Mouse (Mus musculus) hindbrain, embryonic 16.5 days (tissue): ENCODE results near the gene Neurog3. TPM values are rescaled to one million over a fixed set of nuclear protein-coding genes. Genes with fewer than 3 reads are reported as not detected.
A peak's percentile ranks its signal among the peaks of the same experiment; 100 is the strongest.

ENCODE experiments used
- ATAC-seq: fragments of 200-750 bp; cut with Nextera tagmentation; 2 replicates; pipeline ENCODE4 v1.8.0; 2017; ENCODE audit warnings: moderate TSS enrichment, moderate library complexity
- H3K27ac ChIP-seq: fragments of 300-500 bp; sonication (generic); 2 replicates; pipeline ENCODE4 v1.5.1; 2014; ENCODE audit warnings: low read depth, mild to moderate bottlenecking, control low read depth, low read length, moderate library complexity
- H3K27me3 ChIP-seq: fragments of 300-500 bp; sonication (generic); replicated peaks from 2 replicates; pipeline ENCODE4 v1.6.1; 2014; ENCODE audit warnings: low read length; ENCODE audit not compliant: control insufficient read depth, insufficient read depth
- H3K36me3 ChIP-seq: fragments of 300-500 bp; sonication (generic); 2 replicates; pipeline ENCODE4 v1.6.1; 2014; ENCODE audit warnings: mild to moderate bottlenecking, low read length, moderate library complexity, mixed read lengths; ENCODE audit not compliant: control insufficient read depth, insufficient read depth
- H3K4me1 ChIP-seq: fragments of 300-500 bp; sonication (generic); 2 replicates; pipeline ENCODE4 v1.6.1; 2014; ENCODE audit warnings: low read depth, low read length; ENCODE audit not compliant: control insufficient read depth, insufficient read depth
- H3K4me2 ChIP-seq: fragments of 300-500 bp; sonication (generic); 2 replicates; pipeline ENCODE4 v1.6.1; 2014; ENCODE audit warnings: mild to moderate bottlenecking, low read length, control low read depth, moderate library complexity
- H3K4me3 ChIP-seq: fragments of 300-500 bp; sonication (generic); 2 replicates; pipeline ENCODE4 v1.5.1; 2014; ENCODE audit warnings: mild to moderate bottlenecking, low read length, control low read depth, moderate library complexity
- H3K9ac ChIP-seq: fragments of 300-500 bp; sonication (generic); 2 replicates; pipeline ENCODE4 v1.6.1; 2014; ENCODE audit warnings: low read depth, mild to moderate bottlenecking, control low read depth, low read length, moderate library complexity
- H3K9me3 ChIP-seq: fragments of 300-500 bp; sonication (generic); 2 replicates; pipeline ENCODE4 v1.6.1; 2014; ENCODE audit warnings: mild to moderate bottlenecking, low read length, moderate library complexity; ENCODE audit not compliant: control insufficient read depth
- WGBS: fragments of 180-500 bp; shearing (Covaris S2); extraction: QIAGEN DNeasy Blood & Tissue Kit; methylation state at CpG from one replicate; pipeline ENCODE4 v1.1.7; 2014; 5-methylcytosine and 5-hydroxymethylcytosine counted together
- polyA plus RNA-seq: library from polyadenylated mRNA; unstranded; fragments of >200 nt; fragmentation: Nextera tagmentation; extraction: Ambion mirVana; gene quantifications from 2 replicates; pipeline ENCODE4 v1.2.1, GENCODE M21; 2015

Neurog3 gene
- polyA plus RNA-seq, 1 experiment from 2014 or later = not detected

DNA sequence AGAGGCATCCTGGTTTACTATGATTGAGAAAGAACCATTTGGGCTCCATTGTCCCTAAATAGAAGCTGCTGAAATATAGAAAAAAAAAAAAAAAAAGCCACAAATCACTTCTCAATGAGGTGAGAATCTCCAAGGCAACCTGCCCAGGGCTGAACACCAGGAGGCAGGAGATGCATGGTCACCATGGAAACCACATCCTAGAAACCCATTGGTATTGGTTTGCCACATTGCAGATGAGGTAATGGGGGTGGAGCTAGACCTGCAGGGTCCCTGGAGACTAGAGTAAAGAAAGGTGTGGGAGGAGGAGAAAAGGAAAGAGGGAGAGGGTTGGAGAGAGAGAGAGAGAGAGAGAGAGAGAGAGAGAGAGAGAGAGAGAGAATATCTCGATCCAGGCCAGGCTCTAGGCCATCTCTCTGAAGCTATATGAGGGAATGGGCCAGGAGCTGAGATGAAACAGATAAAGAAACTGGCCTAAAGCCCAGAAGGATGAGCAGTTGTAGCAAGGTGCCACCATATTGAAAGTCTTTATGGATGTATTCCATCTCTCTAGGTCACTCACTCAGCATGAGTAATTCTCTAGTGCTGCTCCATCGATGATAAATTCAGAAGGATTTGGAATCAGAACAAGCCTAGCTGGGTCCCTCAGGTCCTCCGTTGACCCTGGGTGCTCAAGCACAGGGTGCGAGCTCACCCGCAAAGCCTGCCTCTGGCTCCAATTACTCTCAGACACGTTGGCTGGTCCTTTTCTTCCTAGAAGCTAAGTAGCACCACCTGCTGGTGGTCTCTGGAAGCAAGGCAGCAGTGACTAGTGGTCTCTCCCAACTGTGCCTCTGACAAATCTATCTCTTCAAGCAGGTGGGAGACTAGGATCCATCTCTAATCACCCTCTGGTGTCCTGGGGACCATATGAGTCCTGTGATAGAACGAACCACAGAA is 31.1 kb upstream of the Neurog3 start:
- H3K9ac ChIP-seq = no peak overlapping the region
- H3K4me3 ChIP-seq = no peak overlapping the region
- 4% methylated on average over 7 of the region's 7 CpGs for WGBS
- H3K4me1 ChIP-seq = peaks cover 24% of the 10 kb centered on the region
- H3K27ac ChIP-seq = peak overlapping the region; percentile 93
- H3K36me3 ChIP-seq = no peaks in the 10 kb centered on the region
- peaks cover 3% of the 10 kb centered on the region; the same call in 1 of the 2 replicates for H3K27me3 ChIP-seq
- ATAC-seq = peak; percentile 85
- no peaks in the 10 kb centered on the region for H3K9me3 ChIP-seq
- peak overlapping the region; percentile 31; the same call in 1 of the 2 replicates for H3K4me2 ChIP-seq

DNA sequence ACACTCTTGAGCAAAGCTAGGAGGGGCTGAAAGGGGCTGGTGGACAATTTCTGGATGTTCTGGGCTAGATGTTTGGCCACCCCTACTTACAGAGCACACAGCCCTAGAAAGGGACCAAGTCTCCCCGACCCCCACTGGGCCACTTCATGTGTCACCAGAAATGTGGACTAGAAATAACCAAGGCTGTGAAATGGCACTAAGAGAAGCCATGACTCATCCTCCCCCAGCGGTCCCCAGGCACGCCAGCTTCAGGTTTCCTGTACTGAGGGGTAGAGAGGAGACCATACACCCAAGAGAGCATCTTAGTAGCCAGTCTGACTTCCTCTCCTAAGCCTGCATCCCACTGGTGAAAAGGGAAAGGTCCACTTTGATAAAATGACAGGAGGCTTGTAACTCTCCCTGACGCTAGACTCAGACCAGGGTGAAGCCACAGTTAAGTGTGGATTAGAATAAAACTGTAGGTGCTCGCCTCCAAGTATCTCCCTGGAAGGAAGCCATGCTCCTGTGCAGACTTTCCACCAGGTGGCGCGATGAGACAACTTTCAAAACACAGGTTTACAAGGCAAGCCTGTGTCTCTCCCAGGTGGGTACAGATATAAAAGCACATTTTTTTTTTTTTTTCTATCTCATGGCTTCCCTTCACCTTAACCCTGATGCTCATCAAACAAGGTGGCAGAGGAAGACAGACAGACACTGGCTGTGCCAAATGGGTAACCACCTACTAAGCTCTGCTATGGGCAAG is 27.9 kb upstream of the Neurog3 start:
- Histone ChIP-seq H3K9ac (no peak overlapping the region), H3K4me2 (no peak overlapping the region), H3K36me3 (no peaks in the 10 kb centered on the region), H3K27me3 (peaks cover 3% of the 10 kb centered on the region; the same call in 1 of the 2 replicates), H3K9me3 (no peaks in the 10 kb centered on the region), H3K4me3 (no peak overlapping the region), H3K27ac (no peak overlapping the region), H3K4me1 (peaks cover 28% of the 10 kb centered on the region)
- no peak for ATAC-seq
- WGBS = 27% methylated on average over 7 of the region's 7 CpGs

DNA sequence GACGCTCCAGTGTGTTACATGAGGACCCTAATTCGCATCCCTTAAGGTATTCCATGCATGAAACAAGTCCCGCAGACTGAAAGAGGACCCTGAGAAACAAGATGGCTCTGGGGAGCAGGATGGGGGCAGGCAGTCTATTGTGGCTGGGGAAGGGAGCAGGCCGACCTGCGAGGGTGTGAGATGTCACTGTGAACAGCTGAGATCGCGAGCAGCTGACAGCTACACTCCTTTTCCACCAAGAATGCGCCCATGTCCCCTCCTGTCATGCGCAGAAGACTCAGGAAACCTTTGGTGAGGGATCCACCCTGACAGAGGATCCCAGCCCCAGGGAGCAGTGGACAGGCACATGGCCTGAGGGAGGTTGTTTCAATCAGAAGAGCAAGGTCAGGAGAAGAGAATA is 25.8 kb upstream of the Neurog3 start:
- WGBS = 60% methylated on average over 9 of the region's 9 CpGs
- Histone ChIP-seq H3K9me3 (no peaks in the 10 kb centered on the region), H3K9ac (0 out of 2 replicates have a peak overlapping the region, but pooled peaks have one; percentile 3)

DNA sequence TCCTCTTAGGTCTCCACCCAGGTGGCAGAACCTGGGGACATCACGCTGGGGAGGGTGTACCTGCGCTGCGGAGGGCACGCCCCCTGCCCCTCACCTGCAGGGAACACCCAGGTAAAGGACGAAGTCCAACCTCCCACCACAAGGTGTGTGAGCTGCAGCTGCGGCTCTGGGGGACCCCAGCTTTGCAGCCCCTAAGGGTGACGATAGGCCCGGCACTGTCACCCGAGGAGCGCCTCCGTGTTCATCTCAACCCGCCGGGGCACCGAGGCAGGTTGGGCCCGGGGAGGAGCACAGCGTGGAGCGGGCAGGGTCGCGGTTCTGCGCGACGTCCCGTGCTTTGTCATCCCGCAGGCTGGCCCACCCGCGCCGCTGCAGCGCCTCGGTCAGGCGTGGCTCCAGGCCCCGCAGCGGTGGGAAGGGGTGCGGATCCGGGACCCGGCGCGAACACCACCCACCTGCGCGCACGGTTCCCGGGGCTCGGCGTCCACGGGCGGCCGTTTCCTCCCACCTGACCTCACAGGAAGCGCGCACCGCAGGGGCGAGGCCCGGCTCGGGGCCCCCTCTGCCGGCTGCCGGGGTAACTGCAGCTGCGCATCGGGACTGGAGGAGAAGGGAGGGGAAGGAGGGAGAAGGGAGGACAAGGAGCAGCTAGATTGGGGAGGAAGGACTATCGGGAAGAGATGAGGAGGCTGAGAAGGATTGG is 22.2 kb upstream of the Neurog3 start:
- H3K9ac ChIP-seq = peak overlapping the region; percentile 96
- H3K4me2 ChIP-seq = peak overlapping the region; percentile 87
- no peaks in the 10 kb centered on the region for H3K9me3 ChIP-seq
- H3K27ac ChIP-seq = peak overlapping the region; percentile 25; the same call in 1 of the 2 replicates
- H3K4me3 ChIP-seq = peak overlapping the region; percentile 75
- WGBS = under 1% methylated on average over 44 of the region's 57 CpGs
- H3K4me1 ChIP-seq = peaks cover 16% of the 10 kb centered on the region
- H3K27me3 ChIP-seq = no peaks in the 10 kb centered on the region
- H3K36me3 ChIP-seq = no peaks in the 10 kb centered on the region
- ATAC-seq = peak; percentile 84

More for the DNA sequence above, 25.8 kb upstream of the Neurog3 start:
- H3K27me3 ChIP-seq = peaks cover 3% of the 10 kb centered on the region; the same call in 1 of the 2 replicates
- no peak overlapping the region for H3K4me2 ChIP-seq
- H3K4me3 ChIP-seq = no peak overlapping the region
- H3K36me3 ChIP-seq = no peaks in the 10 kb centered on the region
- H3K27ac ChIP-seq = no peak overlapping the region
- ATAC-seq = no peak
- peaks cover 16% of the 10 kb centered on the region for H3K4me1 ChIP-seq

DNA sequence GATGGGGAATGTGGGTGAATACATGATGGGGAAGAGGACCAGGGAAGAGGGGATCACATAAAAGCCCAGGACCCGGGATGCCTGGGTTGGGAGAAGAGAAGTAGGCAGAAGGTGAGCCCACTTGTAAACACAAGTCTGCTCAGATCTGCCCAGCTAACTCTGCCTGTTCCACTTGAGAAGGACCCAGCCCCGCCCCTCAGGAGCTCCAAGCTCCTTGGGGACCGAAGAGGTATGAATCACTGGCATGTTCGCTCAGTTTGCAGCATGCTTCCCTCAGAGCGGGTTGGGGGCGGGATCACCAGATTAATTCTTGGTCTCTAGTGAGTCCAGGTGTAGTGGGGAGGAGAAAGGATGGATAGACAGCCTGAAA is 21.7 kb upstream of the Neurog3 start:
- no peaks in the 10 kb centered on the region for H3K9me3 ChIP-seq
- peak; percentile 29 for ATAC-seq
- peak overlapping the region; percentile 75 for H3K4me3 ChIP-seq
- H3K4me2 ChIP-seq = peak overlapping the region; percentile 87
- peaks cover 16% of the 10 kb centered on the region for H3K4me1 ChIP-seq
- WGBS = 38% methylated on average over 6 of the region's 6 CpGs
- H3K27ac ChIP-seq = no peak overlapping the region
- no peaks in the 10 kb centered on the region for H3K36me3 ChIP-seq
- H3K9ac ChIP-seq = peak overlapping the region; percentile 96
- peaks cover under 1% of the 10 kb centered on the region; the same call in 1 of the 2 replicates for H3K27me3 ChIP-seq

DNA sequence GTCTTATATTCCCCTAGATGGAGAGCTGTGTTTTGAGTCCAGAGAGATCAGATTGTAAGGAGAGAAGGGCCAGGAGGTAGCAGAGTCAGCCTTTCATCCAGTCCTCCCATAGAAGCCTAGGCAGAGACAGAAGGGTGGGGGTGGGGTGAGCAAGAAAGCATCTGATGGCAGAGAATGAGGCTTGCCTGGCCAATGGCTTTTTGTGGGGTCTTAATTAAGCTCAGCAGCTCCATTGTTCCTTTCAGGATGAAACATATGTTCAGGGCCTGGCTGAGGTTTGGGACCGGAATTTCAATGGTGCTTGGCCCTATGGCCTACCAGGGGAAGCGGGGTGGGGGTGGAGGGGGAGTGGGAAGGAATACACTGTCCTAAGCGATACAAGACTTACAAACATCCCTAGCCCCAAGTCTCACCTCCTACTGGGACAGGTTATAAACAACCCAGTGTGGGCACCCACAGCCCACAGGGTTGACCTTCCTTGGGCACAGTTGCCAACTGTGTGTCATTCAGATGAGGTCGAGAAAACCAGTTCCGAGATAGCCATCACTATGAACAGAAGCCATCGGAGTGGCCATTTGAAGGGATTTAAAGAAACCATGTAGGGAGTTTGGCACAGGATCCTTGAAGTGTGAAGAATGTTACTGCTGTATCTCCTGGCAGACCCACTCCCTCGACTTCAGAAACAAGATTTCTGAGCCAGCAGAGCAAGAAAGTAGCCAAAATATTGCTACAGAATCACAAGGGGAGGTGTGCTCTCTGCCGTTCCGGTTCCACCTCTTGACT is 18.8 kb upstream of the Neurog3 start:
- WGBS = 48% methylated on average over 9 of the region's 9 CpGs
- peaks cover 2% of the 10 kb centered on the region; the same call in 1 of the 2 replicates for H3K27me3 ChIP-seq
- no peak overlapping the region for H3K9ac ChIP-seq
- no peak overlapping the region for H3K4me3 ChIP-seq
- H3K4me2 ChIP-seq = no peak overlapping the region
- H3K36me3 ChIP-seq = no peaks in the 10 kb centered on the region
- H3K27ac ChIP-seq = no peak overlapping the region
- no peaks in the 10 kb centered on the region for H3K9me3 ChIP-seq
- peaks cover 14% of the 10 kb centered on the region for H3K4me1 ChIP-seq
- no peak for ATAC-seq

DNA sequence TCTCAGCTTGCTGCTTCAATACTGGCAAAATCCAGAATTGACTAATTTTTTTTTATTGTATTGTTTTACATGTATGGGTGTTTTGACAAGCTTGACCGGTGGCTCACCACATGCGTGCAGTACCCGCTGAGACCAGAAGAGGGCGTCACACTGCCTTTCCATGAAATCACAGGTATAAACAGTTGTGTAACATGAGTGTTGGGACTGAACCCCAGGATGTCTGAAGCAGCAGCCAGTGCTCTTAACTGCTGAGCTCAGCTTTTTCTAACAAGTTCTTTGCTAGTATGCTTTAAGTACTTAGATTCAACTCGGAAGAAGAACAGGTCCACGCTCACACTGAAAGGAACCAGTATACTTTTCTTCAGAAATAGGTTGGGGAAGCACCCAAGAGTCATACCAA is 5.8 kb upstream of the Neurog3 start:
- Histone ChIP-seq H3K9me3 (no peaks in the 10 kb centered on the region), H3K36me3 (no peaks in the 10 kb centered on the region), H3K27me3 (peaks cover 45% of the 10 kb centered on the region), H3K4me2 (no peak overlapping the region), H3K4me3 (no peak overlapping the region), H3K27ac (no peak overlapping the region), H3K9ac (no peak overlapping the region), H3K4me1 (no peaks in the 10 kb centered on the region; the same call in 1 of the 2 replicates)
- no peak for ATAC-seq
- WGBS = 43% methylated on average over 6 of the region's 6 CpGs

DNA sequence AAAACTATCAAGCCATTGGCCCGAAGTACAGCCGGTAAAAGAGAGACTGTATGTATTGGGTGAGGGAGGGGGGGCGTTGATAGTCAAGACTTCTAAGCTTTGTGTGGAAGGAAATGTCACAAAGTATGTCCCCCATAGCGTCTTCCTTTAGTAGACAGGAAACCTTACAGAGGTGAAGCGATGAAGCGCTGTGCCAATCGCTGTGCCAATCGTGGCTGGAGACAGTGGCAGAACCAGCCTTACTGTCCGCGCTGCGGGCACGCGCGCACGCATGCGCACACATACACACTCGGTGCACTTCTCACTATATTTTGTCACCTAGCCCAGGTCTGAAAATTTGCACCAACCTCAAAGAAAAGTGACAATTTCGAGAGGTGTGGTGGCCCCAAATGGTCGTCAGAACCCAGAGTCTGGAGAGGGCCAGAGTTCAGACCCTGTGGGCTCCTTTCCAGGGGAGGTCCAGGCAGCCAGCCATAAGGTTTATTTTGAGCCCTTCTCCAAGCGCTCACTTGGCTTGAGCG is 5.1 kb upstream of the Neurog3 start:
- no peaks in the 10 kb centered on the region for H3K9me3 ChIP-seq
- 43% methylated on average over 21 of the region's 21 CpGs for WGBS
- H3K9ac ChIP-seq = no peak overlapping the region
- no peak overlapping the region for H3K27ac ChIP-seq
- peaks cover 51% of the 10 kb centered on the region for H3K27me3 ChIP-seq
- no peak; the same call in 1 of the 2 replicates for ATAC-seq
- H3K4me1 ChIP-seq = peaks cover 4% of the 10 kb centered on the region
- H3K36me3 ChIP-seq = no peaks in the 10 kb centered on the region
- peak overlapping the region; percentile 48 for H3K4me2 ChIP-seq
- peak overlapping the region; percentile 2 for H3K4me3 ChIP-seq
